ENCODE assay signal across 23 mouse cellular contexts in the genomic region with DNA sequence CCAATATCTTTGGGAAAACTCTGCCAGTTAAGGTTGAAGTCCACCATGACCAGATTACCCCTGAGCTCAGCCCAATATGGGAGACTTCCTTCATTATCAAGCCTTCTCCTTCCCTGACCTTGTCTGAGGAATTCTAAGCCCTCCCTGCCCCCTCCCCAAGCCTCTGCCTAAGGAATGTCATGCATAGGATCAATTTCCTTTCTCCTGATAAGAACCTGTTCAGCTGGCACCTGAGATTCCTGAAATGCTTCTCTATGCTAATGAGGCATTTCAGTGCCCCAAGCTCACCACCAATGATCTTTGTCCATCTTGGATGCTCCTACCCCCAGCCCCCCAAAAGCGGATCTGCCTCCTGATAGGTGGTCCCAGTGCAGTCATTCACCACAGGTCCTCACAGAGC.
DNase-seq lines count a peak whose midpoint lies in the region; ATAC-seq and TF ChIP-seq lines count a peak whose summit lies in the region.
"Had no signal": no experiment of that assay in that cellular context is flagged by ENCODE, and none has a peak within 500 bp of the region (broad histone marks: within the 10 kb centered on the region; RNA-seq: fewer than 3 reads in every experiment).

No protein-coding gene starts in this region.

- H3K4me2 ChIP-seq in lung, embryonic 15.5 days = no peak overlapping the region
- H3K4me2 ChIP-seq: embryonic facial prominence, embryonic 12.5 days; forebrain, embryonic 13.5 days; forebrain, embryonic 15.5 days had no signal

- H3K9me3 ChIP-seq in lung, embryonic 15.5 days = no peaks in the 10 kb centered on the region
- H3K9me3 ChIP-seq: embryonic facial prominence, embryonic 10.5 days; embryonic facial prominence, embryonic 12.5 days; forebrain, embryonic 13.5 days; forebrain, embryonic 15.5 days had no signal

- WGBS in lung, embryonic 15.5 days = 82% methylated on average over 1 of the region's 1 CpGs

- 0 out of 2 replicates have a peak, but pooled peaks cover 5% of the 10 kb centered on the region for H3K4me1 ChIP-seq in lung, embryonic 15.5 days
- H3K4me1 ChIP-seq: forebrain, embryonic 13.5 days; forebrain, embryonic 15.5 days had no signal

- intact Hi-C loops in gastrocnemius, adult 2 months (cut with DNase I) = no loop called here

- no peak overlapping the region for H3K27ac ChIP-seq in lung, embryonic 15.5 days
- H3K27ac ChIP-seq in gastrocnemius, adult 2 months = no peak overlapping the region
- H3K27ac ChIP-seq: embryonic facial prominence, embryonic 10.5 days; embryonic facial prominence, embryonic 12.5 days; forebrain, embryonic 13.5 days; forebrain, embryonic 15.5 days had no signal

- no peaks in the 10 kb centered on the region for H3K36me3 ChIP-seq in lung, embryonic 15.5 days
- H3K36me3 ChIP-seq: embryonic facial prominence, embryonic 10.5 days; embryonic facial prominence, embryonic 12.5 days; forebrain, embryonic 15.5 days; G1E had no signal

- no peak for TF ChIP-seq CTCF in gastrocnemius, adult 2 months (IDR thresholded peaks at IDR 0.05)

- H3K9ac ChIP-seq in lung, embryonic 15.5 days = no peak overlapping the region
- H3K9ac ChIP-seq: embryonic facial prominence, embryonic 12.5 days; forebrain, embryonic 13.5 days; forebrain, embryonic 15.5 days; forebrain, postnatal 0 days had no signal

- peak; percentile 23; the same call in 1 of the 2 replicates for ATAC-seq in lung, embryonic 15.5 days (ENCODE audit: borderline replicate concordance, extremely low read depth, low FRiP score, low TSS enrichment)
- ATAC-seq: activated CD4-positive, CD25-positive, alpha-beta regulatory T cell, adult 4 months; forebrain, embryonic 13.5 days; forebrain, embryonic 15.5 days; forebrain, postnatal 0 days; Patski had no signal

- no peak for DNase-seq in lung, postnatal 14 days
- peak; percentile 64 for DNase-seq in ES-CJ7 (ENCODE audit: low read depth, low spot score)
- DNase-seq in R1 (ENCODE audit: low read depth, low spot score) = peak; percentile 87
- no peak for DNase-seq in adrenal gland, postnatal 14 days
- DNase-seq in gastrocnemius, adult 2 months = no peak
- DNase-seq in right cerebral cortex, postnatal 25 days = no peak
- DNase-seq: adrenal gland, adult 8-10 months; adrenal gland, postnatal 25 days; cerebellum, adult 11 months; cerebellum, adult 18-20 months; cerebellum, adult 8-10 months; cerebellum, adult 9-11 months; cerebellum, postnatal 14 days; cerebellum, postnatal 36 days; forebrain, postnatal 0 days had no signal

- no peaks in the 10 kb centered on the region for H3K27me3 ChIP-seq in lung, embryonic 15.5 days
- H3K27me3 ChIP-seq: embryonic facial prominence, embryonic 12.5 days; forebrain, embryonic 13.5 days; forebrain, embryonic 15.5 days; Patski had no signal

- no peak overlapping the region for H3K4me3 ChIP-seq in lung, embryonic 15.5 days
- H3K4me3 ChIP-seq in gastrocnemius, adult 2 months = no peak overlapping the region
- H3K4me3 ChIP-seq: embryonic facial prominence, embryonic 10.5 days; embryonic facial prominence, embryonic 12.5 days; forebrain, embryonic 13.5 days; forebrain, embryonic 15.5 days had no signal

Comparison
In these comparisons a context has a peak if more than half of its experiments do, and no peak if none do; other contexts are left out.
1. DNase-seq: peak in ES-CJ7 (single experiment) and R1 (single experiment); none in lung, postnatal 14 days (single experiment), adrenal gland, postnatal 14 days (single experiment), gastrocnemius, adult 2 months (single experiment) and right cerebral cortex, postnatal 25 days (single experiment).